Mouse (Mus musculus) heart, adult 2 months (tissue): ENCODE results near the gene Fgr. TPM values are rescaled to one million over a fixed set of nuclear protein-coding genes. Genes with fewer than 3 reads are reported as not detected.

Experiments
- DNase-seq, 2 experiments: peaks; one replicate each; pipeline ENCODE4 v3.0.0; 2021
- H3K27ac ChIP-seq: fragments of 200-600 bp; 2 replicates; pipeline ENCODE4 v1.8.1; 2022
- H3K27me3 ChIP-seq: fragments of 200-500 bp; 2 replicates; pipeline ENCODE4 v1.6.1; 2012; ENCODE audit warnings: mild to moderate bottlenecking, low read length, inconsistent platforms, mixed read lengths; ENCODE audit not compliant: control insufficient read depth, insufficient read depth
- H3K36me3 ChIP-seq: fragments of 200-500 bp; 2 replicates; pipeline ENCODE4 v1.6.1; 2012; ENCODE audit warnings: low read length, inconsistent platforms; ENCODE audit not compliant: control insufficient read depth, insufficient read depth
- H3K4me1 ChIP-seq: fragments of 200-500 bp; 2 replicates; pipeline ENCODE4 v1.6.1; 2011; ENCODE audit warnings: low read length; ENCODE audit not compliant: control insufficient read depth, insufficient read depth
- H3K4me3 ChIP-seq: fragments of 200-600 bp; 2 replicates; pipeline ENCODE4 v1.8.1; 2022
- H3K79me2 ChIP-seq: fragments of 200-500 bp; replicated peaks from 2 replicates; pipeline ENCODE4 v1.6.1; 2012; ENCODE audit warnings: mild to moderate bottlenecking, inconsistent platforms, low read length, moderate library complexity, mixed read lengths; ENCODE audit not compliant: control insufficient read depth, insufficient read depth
- H3K9ac ChIP-seq: fragments of 200-500 bp; 2 replicates; pipeline ENCODE4 v1.6.1; 2012; ENCODE audit warnings: low read depth, mild to moderate bottlenecking, control low read depth, inconsistent platforms, low read length, mixed read lengths
- CTCF ChIP-seq: fragments of 200-600 bp; IDR thresholded peaks from 2 replicates; pipeline ENCODE4 v1.8.1; 2022; ENCODE audit warnings: antibody characterized with exemption, mild to moderate bottlenecking, moderate library complexity
- EP300 ChIP-seq: fragments of 200-500 bp; IDR thresholded peaks from 2 replicates; pipeline ENCODE4 v1.6.1; 2011; ENCODE audit warnings: low read depth, low read length, control low read depth; ENCODE audit not compliant: insufficient read depth
- POLR2A ChIP-seq: fragments of 200-500 bp; IDR thresholded peaks from 2 replicates; pipeline ENCODE4 v1.6.1; 2011; ENCODE audit warnings: mild to moderate bottlenecking, low read depth, low read length, control low read depth; ENCODE audit not compliant: insufficient read depth
- WGBS: fragments of 180-500 bp; shearing (Covaris S2); methylation state at CpG from one replicate; pipeline ENCODE4 v1.1.7; 2018; 5-methylcytosine and 5-hydroxymethylcytosine counted together
- intact Hi-C: fragments of 180-260 bp; cut with DNase I; formaldehyde crosslinking; loops from one replicate; pipeline ENCODE4 v1.15.1; 2025
- polyA plus RNA-seq: library from polyadenylated mRNA; depleted of rRNA; stranded (reverse); fragments of >200 nt; gene quantifications from 2 replicates; pipeline ENCODE4 v1.2.3, GENCODE M21; 2012
- total RNA-seq, 2 experiments: library from RNA; stranded (reverse); gene quantifications; 2 replicates each; pipeline ENCODE4 v1.2.3; 2021

Gene Fgr
- total and polyA plus RNA-seq, 3 experiments: 0.43 to 1.7 (median 0.47) TPM

GRCm38 (mm10) chr4:132979186-132979585 lies 5.3 kb downstream of the Fgr start:
- Histone ChIP-seq H3K4me1 (peaks cover 16% of the 10 kb centered on the region), H3K27ac (no peak overlapping the region), H3K27me3 (no peaks in the 10 kb centered on the region), H3K36me3 (no peaks in the 10 kb centered on the region), H3K9ac (no peak overlapping the region), H3K79me2 (no peaks in the 10 kb centered on the region), H3K4me3 (no peak overlapping the region)
- 58% methylated on average over 2 of the region's 2 CpGs for WGBS
- no peak for TF ChIP-seq POLR2A
- TF ChIP-seq CTCF: no peak
- intact Hi-C loops: no loop called here
- DNase-seq: no peak

GRCm38 (mm10) chr4:132981621-132982020 lies 7.7 kb downstream of the Fgr start:
- H3K9ac ChIP-seq: no peak overlapping the region
- TF ChIP-seq EP300 (no peak), CTCF (no peak), POLR2A (no peak)
- DNase-seq: no peak
- H3K79me2 ChIP-seq: no peaks in the 10 kb centered on the region
- H3K4me1 ChIP-seq: peaks cover 15% of the 10 kb centered on the region
- H3K4me3 ChIP-seq: no peak overlapping the region
- no peaks in the 10 kb centered on the region for H3K27me3 ChIP-seq
- intact Hi-C loops: no loop called here
- H3K27ac ChIP-seq: no peak overlapping the region
- WGBS: 86% methylated on average over 6 of the region's 6 CpGs
- no peaks in the 10 kb centered on the region for H3K36me3 ChIP-seq

DNA sequence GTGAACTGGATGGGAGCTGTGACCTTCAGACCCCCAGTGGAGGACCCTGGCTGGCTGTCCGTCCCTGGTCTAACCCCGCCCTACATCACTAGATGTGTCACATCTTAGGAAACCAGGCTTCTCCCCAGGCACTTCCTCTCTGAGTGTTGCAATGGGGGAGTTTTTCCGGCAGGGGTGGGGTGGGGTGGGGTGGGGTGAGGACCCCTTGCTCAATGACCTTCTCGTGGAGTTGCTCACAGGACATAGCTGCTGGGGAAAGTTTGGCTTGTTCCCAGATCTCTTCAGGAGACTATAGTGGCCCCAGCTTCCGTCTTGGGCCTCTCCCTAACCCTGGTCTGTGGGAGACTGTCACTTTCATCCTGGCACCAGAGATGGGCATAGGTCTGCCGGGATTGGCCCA lies 9.1 kb downstream of the Fgr start:
- H3K9ac ChIP-seq: no peak overlapping the region
- H3K4me1 ChIP-seq: peaks cover 8% of the 10 kb centered on the region
- H3K79me2 ChIP-seq: no peaks in the 10 kb centered on the region
- H3K4me3 ChIP-seq: no peak overlapping the region
- intact Hi-C loops: no loop called here
- H3K27me3 ChIP-seq: no peaks in the 10 kb centered on the region
- no peak overlapping the region for H3K27ac ChIP-seq
- WGBS: 36% methylated on average over 6 of the region's 6 CpGs
- no peaks in the 10 kb centered on the region for H3K36me3 ChIP-seq
- TF ChIP-seq EP300 (no peak), CTCF (no peak), POLR2A (no peak)
- no peak for DNase-seq

DNA sequence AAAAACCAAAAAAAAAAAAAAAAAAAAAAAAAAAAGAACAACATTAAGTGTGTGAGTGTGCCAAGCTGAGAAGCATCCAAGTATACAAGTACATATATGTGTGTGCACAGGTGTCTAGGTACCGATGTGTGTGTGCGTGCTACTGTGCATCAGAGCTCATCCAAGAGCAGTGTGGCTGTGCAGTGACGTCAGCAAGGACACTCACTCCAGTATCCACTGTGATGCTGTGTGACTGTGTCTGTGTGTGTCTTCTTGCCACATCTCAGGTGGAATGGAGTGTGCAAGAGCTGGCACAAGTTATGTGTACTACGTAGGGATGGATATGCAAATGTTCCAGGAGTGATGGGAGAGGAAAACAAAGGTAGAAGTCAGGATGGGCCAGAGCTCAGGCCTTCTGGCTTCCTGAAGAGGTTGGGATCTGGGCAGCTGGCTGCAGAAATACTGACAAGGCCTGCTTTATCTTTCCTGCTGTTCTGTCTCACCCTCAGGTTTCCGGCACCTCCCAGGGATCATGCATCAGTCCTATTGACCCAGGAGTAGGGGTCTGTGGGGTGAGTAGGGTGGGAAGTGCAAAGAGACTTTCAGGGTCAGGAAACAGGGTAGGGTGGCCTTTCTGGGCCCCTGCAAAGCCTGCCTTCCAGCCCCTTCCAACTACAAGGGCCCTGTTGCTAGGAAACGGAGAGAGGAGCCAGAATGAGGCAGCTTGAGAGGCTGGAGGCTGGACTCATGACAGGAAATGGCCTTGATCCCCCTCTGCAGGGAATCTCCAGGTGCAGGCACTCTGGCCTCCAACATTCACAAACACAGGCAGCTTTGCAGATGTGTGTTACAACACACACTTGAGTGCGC lies 10.0 kb downstream of the Fgr start:
- Histone ChIP-seq H3K27ac (no peak overlapping the region), H3K9ac (no peak overlapping the region)
- no peak for DNase-seq

DNA sequence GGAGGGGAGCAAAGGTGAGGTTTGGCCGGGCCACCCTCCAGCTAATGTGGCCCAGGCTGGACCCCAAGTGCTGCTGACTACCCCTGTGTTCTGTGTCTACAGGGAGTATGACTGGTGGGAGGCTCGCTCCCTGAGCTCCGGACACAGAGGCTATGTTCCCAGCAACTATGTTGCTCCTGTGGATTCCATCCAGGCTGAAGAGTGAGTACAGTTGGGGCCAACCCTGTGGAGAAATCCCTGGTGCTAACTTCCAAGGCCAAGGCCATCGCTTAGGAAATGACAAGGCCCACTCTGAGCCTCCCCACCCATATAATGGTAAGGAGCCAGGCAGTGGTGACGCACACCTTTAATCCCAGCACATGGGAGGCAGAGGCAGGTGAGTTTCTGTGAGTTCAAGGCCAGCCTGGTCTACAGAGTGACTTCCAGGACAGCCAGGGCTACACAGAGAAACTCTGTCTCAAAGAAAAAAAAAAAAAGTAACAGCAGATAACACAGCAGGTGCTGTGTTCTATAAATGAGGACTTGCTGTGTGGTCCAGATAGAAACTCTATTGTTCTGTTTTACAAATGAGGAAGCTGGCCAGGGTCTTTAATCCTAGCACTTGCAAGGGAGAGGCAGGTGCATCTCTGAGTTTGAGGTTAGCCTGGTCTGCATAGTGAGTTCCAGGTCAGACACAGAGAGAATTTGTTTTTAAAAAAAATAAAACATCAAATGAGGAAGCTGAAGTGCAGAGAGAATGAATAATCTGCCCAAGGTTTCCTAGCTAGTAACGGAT lies 14.9 kb downstream of the Fgr start:
- peaks cover 2% of the 10 kb centered on the region for H3K4me1 ChIP-seq
- no peak overlapping the region for H3K27ac ChIP-seq
- no peaks in the 10 kb centered on the region for H3K79me2 ChIP-seq
- H3K36me3 ChIP-seq: no peaks in the 10 kb centered on the region
- H3K27me3 ChIP-seq: no peaks in the 10 kb centered on the region
- no peak for DNase-seq
- 82% methylated on average over 6 of the region's 6 CpGs for WGBS
- H3K4me3 ChIP-seq: no peak overlapping the region
- no peak for TF ChIP-seq CTCF
- TF ChIP-seq POLR2A: no peak
- TF ChIP-seq EP300: no peak
- H3K9ac ChIP-seq: no peak overlapping the region
- intact Hi-C loops: no loop called here

More for the DNA sequence above, 10.0 kb downstream of the Fgr start:
- H3K27me3 ChIP-seq: no peaks in the 10 kb centered on the region
- no peak overlapping the region for H3K4me3 ChIP-seq
- WGBS: 64% methylated on average over 7 of the region's 7 CpGs
- intact Hi-C loops: no loop called here
- peaks cover 8% of the 10 kb centered on the region for H3K4me1 ChIP-seq
- no peak for TF ChIP-seq CTCF
- no peak for TF ChIP-seq EP300
- TF ChIP-seq POLR2A: no peak
- H3K79me2 ChIP-seq: no peaks in the 10 kb centered on the region
- H3K36me3 ChIP-seq: no peaks in the 10 kb centered on the region

GRCm38 (mm10) chr4:132993553-132993952 lies 19.7 kb downstream of the Fgr start:
- 79% methylated on average over 4 of the region's 4 CpGs for WGBS
- intact Hi-C loops: no loop called here
- H3K27me3 ChIP-seq: no peaks in the 10 kb centered on the region

More at GRCm38 (mm10) chr4:132993553-132993952, 19.7 kb downstream of the Fgr start:
- Histone ChIP-seq H3K9ac (no peak overlapping the region), H3K36me3 (no peaks in the 10 kb centered on the region), H3K79me2 (no peaks in the 10 kb centered on the region), H3K27ac (no peak overlapping the region), H3K4me1 (no peaks in the 10 kb centered on the region), H3K4me3 (no peak overlapping the region)
- TF ChIP-seq POLR2A (no peak), EP300 (no peak), CTCF (no peak)
- DNase-seq: no peak
